Mouse (Mus musculus): ENCODE data around the gene Eif2ak4. TPM values are rescaled to one million over a fixed set of nuclear protein-coding genes. Genes with fewer than 3 reads are reported as not detected.

Gene Eif2ak4
- polyA plus RNA-seq, 1 experiment from 2014 or later, result 11.3 TPM

DNA sequence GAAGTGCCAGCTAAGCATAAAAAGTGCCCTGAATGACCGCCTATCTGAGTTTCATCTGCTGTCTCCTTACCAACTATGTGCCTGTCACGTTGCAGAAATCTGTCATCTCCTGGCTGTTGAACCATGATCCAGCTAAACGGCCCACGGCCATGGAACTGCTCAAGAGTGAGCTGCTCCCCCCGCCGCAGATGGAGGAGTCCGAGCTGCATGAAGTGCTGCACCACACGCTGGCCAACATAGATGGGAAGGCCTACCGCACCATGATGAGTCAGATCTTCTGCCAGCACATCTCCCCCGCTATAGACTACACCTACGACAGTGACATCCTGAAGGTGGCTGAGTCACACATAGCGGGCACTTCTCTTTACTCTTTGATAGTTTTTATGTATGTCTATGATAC lies 59.8 kb downstream of the Eif2ak4 start:
- Histone ChIP-seq H3K9me3 (replicated peaks; ENCODE audit: control insufficient read depth, low read length) (no peaks in the 10 kb centered on the region), H3K36me3 (ENCODE audit: control insufficient read depth, insufficient read depth, low read length) (peaks cover 9% of the 10 kb centered on the region; the same call in 1 of the 2 replicates), H3K4me1 (ENCODE audit: control insufficient read depth, insufficient read depth, low read length) (no peaks in the 10 kb centered on the region), H3K4me3 (replicated peaks; ENCODE audit: low read length) (no peak overlapping the region), H3K27ac (ENCODE audit: low read length) (no peak overlapping the region), H3K4me2 (ENCODE audit: low read depth, low read length) (no peak overlapping the region), H3K9ac (ENCODE audit: low read length) (no peak overlapping the region), H3K27me3 (ENCODE audit: control insufficient read depth, insufficient read depth, low read length) (no peaks in the 10 kb centered on the region)
- no peak for ATAC-seq (ENCODE audit: insufficient read depth, low FRiP score)
- WGBS, result 89% methylated on average over 12 of the region's 12 CpGs

DNA sequence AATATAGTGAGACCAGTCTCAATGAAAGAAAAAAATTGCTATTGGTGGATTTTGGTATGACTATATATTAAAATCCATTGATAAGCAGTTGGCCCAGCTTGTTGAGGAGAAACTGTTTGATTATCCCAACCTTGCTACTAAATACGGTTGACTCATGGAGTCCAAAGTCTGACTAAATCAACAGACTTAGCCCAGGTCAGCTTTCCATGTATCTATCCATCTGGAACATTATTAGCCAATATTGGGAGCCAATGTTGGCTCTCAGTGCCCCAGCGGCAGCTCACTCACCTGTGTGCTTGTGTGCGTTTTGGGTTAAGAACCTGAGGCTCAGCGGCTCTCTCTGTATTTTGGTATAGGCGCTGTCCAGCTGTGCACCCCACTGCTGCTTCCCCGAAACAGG lies 62.6 kb downstream of the Eif2ak4 start:
- Histone ChIP-seq H3K27ac (ENCODE audit: low read length) (no peak overlapping the region), H3K4me1 (ENCODE audit: control insufficient read depth, insufficient read depth, low read length) (no peaks in the 10 kb centered on the region), H3K27me3 (ENCODE audit: control insufficient read depth, insufficient read depth, low read length) (no peaks in the 10 kb centered on the region), H3K9me3 (replicated peaks; ENCODE audit: control insufficient read depth, low read length) (no peaks in the 10 kb centered on the region), H3K36me3 (ENCODE audit: control insufficient read depth, insufficient read depth, low read length) (0 out of 2 replicates have a peak, but pooled peaks cover 5% of the 10 kb centered on the region), H3K4me3 (replicated peaks; ENCODE audit: low read length) (no peak overlapping the region), H3K9ac (ENCODE audit: low read length) (no peak overlapping the region), H3K4me2 (ENCODE audit: low read depth, low read length) (no peak overlapping the region)
- WGBS, result 87% methylated on average over 6 of the region's 6 CpGs
- no peak for ATAC-seq (ENCODE audit: insufficient read depth, low FRiP score)

DNA sequence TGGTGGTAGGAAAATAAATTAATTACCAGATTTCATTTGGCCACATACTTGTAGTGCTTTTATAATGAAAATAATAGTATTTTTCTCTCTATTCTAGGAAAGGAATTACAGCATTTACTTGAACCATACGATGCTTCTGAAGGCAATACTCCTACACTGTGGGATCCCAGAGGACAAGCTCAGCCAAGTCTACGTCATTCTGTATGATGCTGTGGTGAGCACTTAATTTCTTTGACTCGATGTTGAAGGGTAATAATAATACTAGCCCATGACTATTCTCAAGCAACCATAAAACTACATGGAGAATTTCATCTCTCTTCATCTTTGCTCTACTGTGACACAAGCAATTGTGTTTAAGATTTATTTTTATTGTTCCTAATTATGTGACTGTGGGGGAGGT lies 68.6 kb downstream of the Eif2ak4 start:
- H3K36me3 ChIP-seq (ENCODE audit: control insufficient read depth, insufficient read depth, low read length), result 0 out of 2 replicates have a peak, but pooled peaks cover 5% of the 10 kb centered on the region
- no peak overlapping the region for H3K4me3 ChIP-seq (replicated peaks; ENCODE audit: low read length)
- H3K27ac ChIP-seq (ENCODE audit: low read length), result no peak overlapping the region
- H3K4me1 ChIP-seq (ENCODE audit: control insufficient read depth, insufficient read depth, low read length), result peaks cover 4% of the 10 kb centered on the region; the same call in 1 of the 2 replicates
- H3K9me3 ChIP-seq (replicated peaks; ENCODE audit: control insufficient read depth, low read length), result no peaks in the 10 kb centered on the region
- H3K27me3 ChIP-seq (ENCODE audit: control insufficient read depth, insufficient read depth, low read length), result no peaks in the 10 kb centered on the region
- WGBS, result 90% methylated on average over 3 of the region's 3 CpGs
- no peak for ATAC-seq (ENCODE audit: insufficient read depth, low FRiP score)
- no peak overlapping the region for H3K4me2 ChIP-seq (ENCODE audit: low read depth, low read length)
- H3K9ac ChIP-seq (ENCODE audit: low read length), result no peak overlapping the region

DNA sequence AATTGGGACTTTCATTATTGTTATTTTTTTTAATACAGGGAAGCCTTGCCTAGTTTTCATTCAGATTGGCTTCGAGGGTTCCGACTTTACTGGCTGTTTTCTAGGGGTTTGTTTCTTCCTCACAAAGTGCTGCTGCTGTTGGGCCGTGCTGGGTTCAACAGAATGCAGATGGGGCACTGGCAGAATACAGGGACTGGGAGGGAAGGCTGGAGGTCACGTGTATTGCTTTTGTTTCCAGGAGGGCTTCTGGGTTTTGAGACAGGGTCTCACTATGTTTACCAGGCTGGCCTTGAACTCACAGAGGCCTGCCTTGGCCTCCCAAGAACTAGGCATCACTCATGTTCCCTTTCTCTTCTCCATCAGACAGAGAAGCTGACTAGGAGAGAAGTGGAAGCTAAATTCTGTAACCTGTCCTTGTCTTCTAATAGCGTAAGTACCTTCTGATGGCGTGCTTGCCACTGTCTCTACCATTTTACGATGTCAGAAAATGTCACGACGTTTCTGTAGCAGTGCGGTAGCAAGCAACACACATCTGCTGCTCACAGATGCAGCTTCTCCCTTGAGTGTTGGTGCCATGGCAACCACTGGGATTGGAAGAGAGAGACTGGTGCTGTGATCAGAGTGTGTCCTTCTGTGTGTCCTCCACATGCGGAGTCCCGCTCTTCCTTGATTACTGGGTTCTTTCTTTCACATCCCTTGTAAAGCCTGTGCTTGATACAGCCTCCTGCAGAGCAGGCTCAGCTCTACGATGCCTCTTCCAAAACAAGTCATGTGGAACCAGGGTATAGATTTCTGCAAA lies 69.2 kb downstream of the Eif2ak4 start:
- peaks cover 4% of the 10 kb centered on the region; the same call in 1 of the 2 replicates for H3K4me1 ChIP-seq (ENCODE audit: control insufficient read depth, insufficient read depth, low read length)
- H3K9ac ChIP-seq (ENCODE audit: low read length), result no peak overlapping the region
- no peak overlapping the region for H3K27ac ChIP-seq (ENCODE audit: low read length)
- 0 out of 2 replicates have a peak, but pooled peaks cover 6% of the 10 kb centered on the region for H3K36me3 ChIP-seq (ENCODE audit: control insufficient read depth, insufficient read depth, low read length)
- WGBS, result 91% methylated on average over 13 of the region's 13 CpGs
- no peak overlapping the region for H3K4me2 ChIP-seq (ENCODE audit: low read depth, low read length)
- no peak for ATAC-seq (ENCODE audit: insufficient read depth, low FRiP score)
- H3K27me3 ChIP-seq (ENCODE audit: control insufficient read depth, insufficient read depth, low read length), result no peaks in the 10 kb centered on the region
- no peaks in the 10 kb centered on the region for H3K9me3 ChIP-seq (replicated peaks; ENCODE audit: control insufficient read depth, low read length)
- H3K4me3 ChIP-seq (replicated peaks; ENCODE audit: low read length), result no peak overlapping the region

DNA sequence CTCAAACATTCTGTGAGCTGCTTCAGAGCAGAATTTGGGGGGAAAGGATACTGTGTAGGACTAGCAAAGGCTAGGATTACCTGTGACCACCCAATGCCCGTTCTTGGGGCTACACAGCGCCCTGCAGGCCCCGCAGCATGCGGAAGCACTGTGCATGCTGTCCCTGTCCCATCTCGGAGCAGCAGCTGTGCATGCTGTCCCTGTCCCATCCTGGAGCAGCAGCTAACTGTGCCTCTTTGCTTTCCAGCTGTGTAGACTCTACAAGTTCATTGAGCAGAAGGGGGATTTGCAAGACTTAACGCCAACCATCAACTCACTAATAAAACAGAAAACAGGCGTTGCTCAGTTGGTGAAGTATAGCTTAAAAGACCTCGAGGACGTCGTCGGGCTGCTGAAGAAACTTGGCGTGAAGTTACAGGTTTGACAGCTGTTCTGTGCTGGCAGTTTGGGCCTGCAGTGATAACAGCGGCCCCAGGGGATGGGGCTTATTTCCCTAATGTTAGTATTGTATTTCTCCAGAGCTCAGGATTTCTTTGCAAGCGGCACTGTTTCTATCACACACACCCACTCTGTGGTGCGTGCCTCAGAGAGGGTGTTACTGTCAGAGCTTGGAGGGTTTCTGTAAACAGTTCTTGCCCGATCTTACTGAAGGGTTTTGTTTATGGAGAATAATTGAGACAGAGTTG lies 73.2 kb downstream of the Eif2ak4 start:
- Histone ChIP-seq H3K9ac (ENCODE audit: low read length) (no peak overlapping the region), H3K36me3 (ENCODE audit: control insufficient read depth, insufficient read depth, low read length) (peaks cover 6% of the 10 kb centered on the region; the same call in 1 of the 2 replicates), H3K4me1 (ENCODE audit: control insufficient read depth, insufficient read depth, low read length) (peaks cover 4% of the 10 kb centered on the region; the same call in 1 of the 2 replicates), H3K27me3 (ENCODE audit: control insufficient read depth, insufficient read depth, low read length) (no peaks in the 10 kb centered on the region), H3K4me2 (ENCODE audit: low read depth, low read length) (no peak overlapping the region), H3K27ac (ENCODE audit: low read length) (peak overlapping the region; percentile 23; the same call in 1 of the 2 replicates), H3K4me3 (replicated peaks; ENCODE audit: low read length) (no peak overlapping the region), H3K9me3 (replicated peaks; ENCODE audit: control insufficient read depth, low read length) (no peaks in the 10 kb centered on the region)
- ATAC-seq (ENCODE audit: insufficient read depth, low FRiP score), result no peak; the same call in 1 of the 2 replicates
- 59% methylated on average over 16 of the region's 16 CpGs for WGBS

DNA sequence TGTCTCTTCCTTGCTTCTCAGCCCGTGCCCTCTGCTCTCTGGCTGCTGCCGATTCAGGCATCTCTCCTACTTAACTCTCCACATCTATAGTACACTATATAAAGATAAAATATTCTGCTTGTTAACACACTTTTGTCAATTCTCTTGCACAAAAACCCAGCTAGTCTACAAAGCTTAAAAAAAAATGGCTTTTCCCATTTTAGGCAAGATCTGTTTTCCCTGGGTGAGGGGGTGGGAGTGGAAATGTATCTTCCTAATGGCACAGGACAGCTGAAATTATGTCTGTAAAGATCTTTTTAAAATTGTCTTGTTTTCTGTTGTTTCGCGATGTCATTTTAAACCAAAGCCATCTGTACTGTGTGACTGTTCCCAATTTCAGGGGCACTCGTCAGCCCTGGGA lies 75.1 kb downstream of the Eif2ak4 start:
- no peak overlapping the region for H3K27ac ChIP-seq (ENCODE audit: low read length)
- H3K9ac ChIP-seq (ENCODE audit: low read length), result no peak overlapping the region
- no peak for ATAC-seq (ENCODE audit: insufficient read depth, low FRiP score)
- WGBS, result 87% methylated on average over 5 of the region's 5 CpGs
- no peaks in the 10 kb centered on the region for H3K9me3 ChIP-seq (replicated peaks; ENCODE audit: control insufficient read depth, low read length)
- peaks cover 12% of the 10 kb centered on the region for H3K36me3 ChIP-seq (ENCODE audit: control insufficient read depth, insufficient read depth, low read length)
- no peaks in the 10 kb centered on the region for H3K27me3 ChIP-seq (ENCODE audit: control insufficient read depth, insufficient read depth, low read length)
- H3K4me3 ChIP-seq (replicated peaks; ENCODE audit: low read length), result no peak overlapping the region
- H3K4me1 ChIP-seq (ENCODE audit: control insufficient read depth, insufficient read depth, low read length), result peaks cover 4% of the 10 kb centered on the region; the same call in 1 of the 2 replicates
- H3K4me2 ChIP-seq (ENCODE audit: low read depth, low read length), result no peak overlapping the region

DNA sequence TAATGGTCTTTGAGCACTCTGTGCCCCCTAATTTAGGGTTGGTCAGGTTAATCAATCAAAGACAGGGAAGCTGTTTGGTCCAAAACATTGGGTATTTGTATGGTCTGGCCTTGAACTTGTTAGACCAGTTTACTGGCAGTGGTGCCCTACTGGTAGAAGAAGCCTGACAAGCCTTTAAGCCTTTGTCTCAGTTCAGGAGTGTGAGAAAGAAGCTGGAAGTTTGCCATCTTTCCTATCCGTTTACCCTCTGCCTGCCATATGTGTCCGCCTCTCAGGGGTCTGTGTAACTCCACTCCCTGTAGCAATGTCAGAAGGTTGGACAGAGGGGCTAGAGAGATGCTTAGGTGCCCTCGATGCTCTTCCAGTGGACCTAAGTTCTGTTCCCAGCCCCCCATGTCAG lies 76.0 kb downstream of the Eif2ak4 start:
- H3K27ac ChIP-seq (ENCODE audit: low read length), result no peak overlapping the region
- peaks cover 12% of the 10 kb centered on the region for H3K36me3 ChIP-seq (ENCODE audit: control insufficient read depth, insufficient read depth, low read length)
- H3K4me2 ChIP-seq (ENCODE audit: low read depth, low read length), result no peak overlapping the region
- peaks cover 4% of the 10 kb centered on the region; the same call in 1 of the 2 replicates for H3K4me1 ChIP-seq (ENCODE audit: control insufficient read depth, insufficient read depth, low read length)
- no peak overlapping the region for H3K4me3 ChIP-seq (replicated peaks; ENCODE audit: low read length)
- H3K27me3 ChIP-seq (ENCODE audit: control insufficient read depth, insufficient read depth, low read length), result no peaks in the 10 kb centered on the region
- no peaks in the 10 kb centered on the region for H3K9me3 ChIP-seq (replicated peaks; ENCODE audit: control insufficient read depth, low read length)
- no peak for ATAC-seq (ENCODE audit: insufficient read depth, low FRiP score)
- WGBS, result 67% methylated on average over 3 of the region's 3 CpGs
- H3K9ac ChIP-seq (ENCODE audit: low read length), result no peak overlapping the region

DNA sequence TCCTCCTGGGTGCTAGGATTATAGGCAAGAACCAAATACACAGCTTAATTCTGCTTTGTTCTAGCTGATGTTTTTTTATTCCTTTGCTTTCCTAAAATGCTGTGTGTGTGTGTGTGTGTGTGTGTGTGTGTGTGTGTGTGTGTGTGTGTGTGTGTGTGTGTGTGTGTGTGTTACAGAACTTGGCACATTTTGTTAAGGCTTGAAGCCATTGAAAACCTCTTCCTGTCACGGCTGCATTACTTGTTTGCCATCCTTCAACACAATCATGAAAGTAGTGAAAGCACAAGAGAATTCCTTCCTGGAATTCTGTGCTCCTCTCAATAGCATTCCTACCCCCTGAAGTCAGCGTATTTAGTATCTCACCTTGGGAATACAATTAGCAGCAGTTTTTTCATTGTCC lies 77.5 kb downstream of the Eif2ak4 start:
- Histone ChIP-seq H3K4me3 (replicated peaks; ENCODE audit: low read length) (no peak overlapping the region), H3K4me2 (ENCODE audit: low read depth, low read length) (no peak overlapping the region), H3K36me3 (ENCODE audit: control insufficient read depth, insufficient read depth, low read length) (peaks cover 17% of the 10 kb centered on the region), H3K27me3 (ENCODE audit: control insufficient read depth, insufficient read depth, low read length) (no peaks in the 10 kb centered on the region), H3K9ac (ENCODE audit: low read length) (no peak overlapping the region), H3K9me3 (replicated peaks; ENCODE audit: control insufficient read depth, low read length) (no peaks in the 10 kb centered on the region), H3K27ac (ENCODE audit: low read length) (no peak overlapping the region), H3K4me1 (ENCODE audit: control insufficient read depth, insufficient read depth, low read length) (peaks cover 3% of the 10 kb centered on the region; the same call in 1 of the 2 replicates)
- ATAC-seq (ENCODE audit: insufficient read depth, low FRiP score), result no peak
- WGBS, result 67% methylated on average over 2 of the region's 2 CpGs

DNA sequence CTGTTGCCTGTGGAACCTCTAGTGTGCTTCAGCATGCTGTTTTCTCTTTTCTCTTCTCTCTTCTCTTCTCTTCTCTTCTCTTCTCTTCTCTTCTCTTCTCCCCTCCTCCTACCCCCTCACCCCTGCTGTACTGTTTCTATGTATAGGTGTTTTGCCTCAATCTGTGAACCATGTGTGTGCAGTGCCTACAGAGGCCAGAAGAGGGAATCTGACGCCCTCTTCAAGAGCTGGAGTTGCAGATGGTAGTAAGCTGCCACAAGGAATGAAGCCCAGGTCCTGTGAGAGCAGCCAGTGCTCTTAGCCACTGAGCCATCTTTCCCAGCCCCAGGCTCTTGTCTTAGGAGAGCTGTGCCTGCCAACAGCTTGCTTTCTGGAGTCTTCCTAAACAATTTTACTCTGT lies 78.2 kb downstream of the Eif2ak4 start:
- Histone ChIP-seq H3K4me3 (replicated peaks; ENCODE audit: low read length) (no peak overlapping the region), H3K4me1 (ENCODE audit: control insufficient read depth, insufficient read depth, low read length) (no peaks in the 10 kb centered on the region), H3K27me3 (ENCODE audit: control insufficient read depth, insufficient read depth, low read length) (no peaks in the 10 kb centered on the region), H3K36me3 (ENCODE audit: control insufficient read depth, insufficient read depth, low read length) (peaks cover 23% of the 10 kb centered on the region), H3K9me3 (replicated peaks; ENCODE audit: control insufficient read depth, low read length) (no peaks in the 10 kb centered on the region), H3K9ac (ENCODE audit: low read length) (no peak overlapping the region), H3K4me2 (ENCODE audit: low read depth, low read length) (no peak overlapping the region), H3K27ac (ENCODE audit: low read length) (no peak overlapping the region)
- WGBS, result 75% methylated on average over 1 of the region's 1 CpGs
- ATAC-seq (ENCODE audit: insufficient read depth, low FRiP score), result no peak

All from stomach, embryonic 16.5 days (tissue).